Mouse (Mus musculus) c-Kit-negative CD71-positive TER-119-positive erythroid progenitor cells, embryonic 14.5 days (primary cell): Measurements from ENCODE around the gene Dcaf17.

Experiments
- DNase-seq: peaks from one replicate; pipeline ENCODE4 v3.0.0-alpha.2; 2013; ENCODE audit warnings: low read depth, low spot score

Gene Dcaf17

DNA sequence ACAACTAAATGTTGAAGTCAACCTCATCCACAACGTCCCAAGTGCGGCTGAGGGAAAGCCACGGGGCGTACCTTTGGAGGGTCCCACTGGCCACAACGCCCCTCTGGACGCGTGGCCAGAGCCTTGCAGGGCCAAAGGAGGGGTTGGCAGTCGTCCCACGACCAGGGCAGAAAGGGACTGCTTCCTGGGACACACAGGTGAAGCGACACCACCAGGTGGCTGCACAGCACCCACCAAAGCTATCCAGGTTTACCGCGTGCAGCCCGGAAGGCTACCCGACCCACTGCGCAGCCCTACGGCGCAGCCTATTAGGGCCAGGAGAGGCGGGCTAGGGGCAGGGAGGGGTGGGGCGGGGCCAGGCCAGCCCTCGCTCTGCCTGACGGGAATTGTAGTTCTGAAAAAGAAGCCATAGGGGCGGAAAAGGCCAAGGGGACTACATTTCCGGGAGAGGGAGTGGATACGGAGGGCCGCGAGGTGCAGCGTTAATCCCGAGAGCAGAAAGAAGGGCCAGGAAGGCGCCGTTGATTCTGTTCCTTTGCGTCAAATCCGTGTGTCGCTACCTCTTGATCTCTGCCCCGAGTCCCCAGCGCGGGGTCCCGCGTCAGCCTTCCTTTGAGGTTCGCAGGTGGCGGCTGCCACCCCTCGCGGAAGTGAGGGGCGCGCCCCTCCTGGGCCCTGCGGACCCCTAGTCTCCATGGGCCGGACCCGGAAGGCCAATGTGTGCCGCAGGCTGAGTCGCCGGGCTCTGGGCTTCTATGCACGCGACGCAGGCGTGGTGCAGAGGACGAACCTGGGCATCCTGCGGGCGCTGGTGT is at the start of gene Dcaf17, which contains the start of gene Mettl8:
Gene Dcaf17 (plus strand): TSS at position 29 of the 815 bp plus-strand sequence.
Gene Mettl8 (minus strand): TSS at position 284 of the 815 bp plus-strand sequence.
- peak; percentile 95 for DNase-seq

DNA sequence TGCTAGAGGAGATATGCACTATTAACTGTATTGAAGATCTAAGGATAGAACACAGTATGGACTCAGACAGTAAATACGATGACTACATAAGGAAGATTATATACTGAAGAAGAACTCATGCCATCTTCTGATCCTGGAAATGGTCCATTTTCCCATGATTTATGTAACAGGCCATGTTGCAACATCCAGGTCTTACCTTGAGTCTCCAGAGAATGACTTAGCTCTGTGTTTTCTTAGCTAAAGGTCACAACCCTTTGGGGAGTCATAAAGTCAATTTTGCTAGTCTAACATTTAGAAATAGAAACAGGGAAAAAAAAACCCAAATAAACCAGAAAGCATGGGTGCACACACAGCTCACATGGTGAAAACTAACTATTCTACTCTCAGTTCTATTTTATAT is 43.3 kb upstream of the Dcaf17 start:
- DNase-seq: no peak

DNA sequence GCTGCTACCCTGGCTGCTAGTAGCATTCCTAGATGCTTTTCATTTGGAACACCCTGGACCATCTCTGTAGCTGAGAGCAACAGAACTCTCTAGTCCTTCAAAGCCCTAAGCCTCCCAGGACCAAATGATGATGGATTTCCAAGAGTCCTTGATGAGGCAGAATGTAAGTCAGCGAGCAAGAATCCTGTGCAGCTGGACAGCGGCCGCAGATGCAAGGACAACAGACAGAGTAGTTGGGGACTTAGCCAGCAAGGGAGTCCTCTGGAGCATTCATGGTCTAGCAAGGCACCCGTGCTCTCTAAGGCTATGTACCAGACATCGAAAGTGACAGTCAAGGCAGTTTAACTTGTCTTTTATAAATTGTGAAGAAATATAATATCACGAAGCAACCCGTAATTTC is 41.6 kb upstream of the Dcaf17 start:
- no peak for DNase-seq

DNA sequence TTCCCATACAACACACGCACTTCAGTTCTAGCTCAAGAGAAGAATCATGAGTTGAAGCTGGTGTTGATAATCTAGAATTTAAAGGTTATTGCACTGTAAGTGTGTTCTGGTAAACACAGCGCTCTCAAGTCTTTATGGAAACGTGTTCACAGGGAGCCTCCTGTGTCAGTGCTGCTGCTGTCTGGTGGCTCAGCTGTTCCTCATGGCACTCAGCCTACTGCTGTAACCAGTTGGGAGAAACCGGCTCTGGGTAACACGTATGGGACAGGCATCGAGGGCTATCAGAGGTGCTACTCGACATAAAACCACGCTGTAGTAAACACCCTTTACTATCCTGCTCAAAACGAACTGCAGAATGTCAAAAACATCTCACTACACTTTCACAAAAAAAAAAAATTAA is 35.9 kb upstream of the Dcaf17 start:
- no peak for DNase-seq

DNA sequence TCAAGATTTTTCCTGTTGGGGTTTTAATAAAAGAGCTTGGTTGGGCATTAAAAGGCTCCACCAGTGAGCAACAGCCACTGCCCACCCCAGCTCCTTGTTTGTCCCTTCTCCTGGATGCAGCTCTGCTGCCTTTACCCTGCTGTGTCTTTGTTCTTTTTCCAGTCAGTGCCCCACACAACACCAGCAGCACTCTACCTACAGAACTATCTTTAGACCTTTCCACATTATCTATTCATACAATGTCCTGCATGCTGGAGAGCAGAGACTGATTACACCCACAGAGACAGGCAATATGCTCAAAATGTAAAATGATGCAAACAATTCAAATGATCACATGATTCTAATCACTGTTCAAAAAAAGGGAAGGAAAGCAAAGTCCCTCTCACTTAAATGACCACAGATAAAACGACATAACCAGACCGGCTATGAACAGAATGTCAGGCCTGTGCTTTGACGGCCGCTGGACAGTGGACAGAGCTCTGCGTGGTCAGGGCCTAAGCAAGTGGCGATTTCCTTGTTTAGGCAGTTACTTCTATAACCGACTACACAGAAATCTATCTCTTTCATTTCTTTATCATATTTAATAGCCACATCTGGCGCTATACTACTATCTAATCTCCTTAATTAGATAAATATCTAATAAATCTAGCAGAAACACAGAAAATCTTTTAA is 35.3 kb upstream of the Dcaf17 start:
- no peak for DNase-seq

DNA sequence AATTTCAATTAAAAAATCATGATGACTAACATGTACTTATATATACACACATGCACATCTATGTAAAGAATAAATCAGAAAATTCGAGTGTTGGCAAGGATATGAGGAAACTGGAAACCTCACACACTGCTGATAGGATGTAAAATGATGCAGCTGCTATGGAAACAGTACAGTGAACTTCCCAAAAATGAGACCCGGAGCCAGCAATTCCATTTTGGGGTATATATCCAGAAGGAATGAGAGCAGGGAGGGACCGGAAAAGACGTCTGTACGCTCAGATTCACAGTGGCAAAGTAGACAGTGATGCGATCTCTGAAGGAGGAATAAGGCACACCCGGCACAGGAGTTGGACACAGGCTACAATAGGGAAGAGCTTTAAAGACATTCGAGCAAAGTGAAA is 34.5 kb upstream of the Dcaf17 start:
- DNase-seq: no peak

DNA sequence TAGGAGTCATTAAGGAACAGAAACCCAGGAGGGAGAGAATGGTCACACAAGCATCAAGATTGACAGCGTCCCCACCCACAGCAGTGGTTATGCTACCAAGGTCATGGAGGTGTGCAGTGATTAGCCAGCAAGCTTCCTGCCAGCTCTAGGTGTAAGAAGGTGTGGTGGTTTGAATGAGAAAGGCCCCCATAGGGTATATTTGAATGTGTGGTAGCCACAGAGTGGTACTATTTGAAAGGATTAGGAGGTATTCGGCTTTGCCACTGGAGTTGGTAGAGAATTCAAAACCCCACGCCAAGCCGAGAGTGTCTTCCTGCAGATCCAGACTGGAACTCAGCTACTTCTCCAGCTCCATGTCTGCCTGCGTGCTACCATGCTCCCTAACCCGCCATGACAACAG is 32.1 kb upstream of the Dcaf17 start:
- DNase-seq: no peak

DNA sequence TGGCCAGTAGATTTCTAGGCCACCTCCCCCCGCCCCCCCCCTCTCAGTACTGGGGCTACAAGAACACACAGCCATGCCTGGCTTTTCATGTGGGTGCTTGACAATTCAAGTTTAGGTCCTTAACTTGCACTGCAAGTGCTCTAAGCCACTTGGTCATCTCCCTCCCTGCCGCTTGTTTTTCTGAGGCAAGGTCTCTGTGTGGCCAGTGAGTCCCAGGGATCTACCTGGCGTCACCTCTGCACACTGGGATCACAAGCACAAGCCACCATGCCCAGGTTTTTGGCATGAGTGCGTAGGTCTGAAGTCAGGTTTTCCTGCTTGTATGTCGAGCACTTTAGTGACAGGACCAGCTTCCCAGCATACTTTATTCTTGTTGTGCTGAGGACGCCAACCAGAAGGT is 31.1 kb upstream of the Dcaf17 start:
- no peak for DNase-seq

DNA sequence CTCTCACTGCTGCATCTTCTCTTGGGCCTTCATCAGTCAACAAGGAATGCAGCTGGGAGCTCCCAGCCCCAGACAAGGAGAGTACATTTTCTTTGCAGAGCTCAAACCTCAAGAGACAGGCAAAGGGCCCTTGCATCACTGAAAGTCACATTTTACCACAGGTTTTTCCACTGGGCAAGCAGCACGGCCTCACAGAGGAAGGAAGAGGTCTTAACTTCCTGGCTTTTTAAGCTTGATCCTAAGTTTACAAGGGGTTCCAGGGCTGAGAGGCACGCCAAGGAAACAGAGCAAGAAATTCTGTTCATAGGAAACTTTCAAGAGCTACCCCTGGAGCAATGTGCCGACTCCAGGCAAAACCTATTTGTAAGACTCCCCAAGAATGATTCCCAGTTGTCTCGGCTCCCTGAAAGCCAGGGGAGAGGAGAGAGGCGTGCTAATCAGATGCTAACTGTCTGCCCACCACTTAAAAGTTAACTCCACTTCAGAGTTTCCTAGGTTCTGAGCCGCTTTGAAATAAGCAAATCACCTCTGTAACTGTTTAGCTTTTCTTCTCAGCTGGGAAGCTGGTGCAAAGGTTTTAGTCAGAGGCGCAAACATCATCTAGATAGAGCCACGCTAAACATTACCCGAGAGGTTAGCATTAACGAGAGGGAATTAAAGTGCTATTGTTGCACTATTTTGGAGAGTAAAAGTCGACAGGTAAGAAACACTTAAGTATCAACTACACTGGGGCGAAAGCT is 29.4 kb upstream of the Dcaf17 start:
- DNase-seq: no peak

DNA sequence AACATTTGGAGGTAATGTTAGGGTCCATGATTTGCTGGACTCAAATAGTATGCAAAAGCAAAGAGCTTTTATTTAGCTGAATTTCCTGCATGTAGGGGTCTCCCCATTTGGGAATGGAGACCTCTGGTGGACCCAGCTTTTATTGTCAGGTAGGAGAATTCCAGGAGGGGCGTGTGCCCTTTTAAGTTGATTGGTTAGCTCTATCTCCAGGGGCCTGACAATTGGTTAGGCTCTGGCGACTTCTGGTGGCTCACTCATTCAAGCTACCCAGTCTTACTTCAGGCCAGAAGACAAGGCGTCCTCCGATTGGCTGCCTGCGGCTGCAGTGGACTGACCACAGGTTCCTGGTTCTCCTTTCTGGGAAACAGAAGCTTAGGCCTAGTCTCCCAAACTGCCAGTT is 28.3 kb upstream of the Dcaf17 start:
- no peak for DNase-seq

DNA sequence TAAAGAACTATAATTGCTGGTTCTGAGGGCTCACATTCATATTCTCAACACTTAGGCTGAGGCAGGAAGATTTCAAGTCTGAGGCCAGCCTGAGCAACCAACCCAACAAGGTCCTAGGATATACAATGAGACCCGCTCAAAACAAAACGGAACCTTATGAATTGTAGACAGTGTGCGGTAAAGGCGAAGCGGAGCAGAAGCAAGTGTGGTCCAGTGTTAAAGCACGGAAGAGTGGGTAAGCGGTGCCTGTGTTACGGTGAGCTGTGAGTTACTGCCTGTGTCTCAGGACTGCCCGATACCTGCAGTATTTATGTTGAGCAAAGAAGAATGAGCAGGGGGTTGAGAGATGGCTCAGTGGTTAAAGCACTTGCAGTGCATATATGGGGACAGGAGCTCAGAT is 27.5 kb upstream of the Dcaf17 start:
- no peak for DNase-seq

DNA sequence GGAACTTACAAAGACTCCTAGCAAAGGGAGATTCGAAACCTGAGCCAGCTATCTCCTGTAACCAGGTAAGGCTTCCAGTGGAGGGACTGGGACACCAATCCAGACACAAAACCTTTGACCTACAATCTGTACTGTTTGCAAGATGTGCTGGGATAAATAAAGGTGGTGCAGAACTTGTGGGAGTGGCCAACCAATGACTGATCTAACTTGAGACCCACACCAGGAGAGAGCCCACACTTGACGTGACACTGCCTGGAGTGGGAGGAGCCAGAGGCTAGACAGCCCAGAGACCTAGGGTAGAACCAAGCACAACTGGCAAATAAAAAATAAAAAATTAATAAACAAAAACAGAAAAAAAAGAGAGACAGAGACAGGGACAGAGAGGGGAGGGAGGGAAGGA is 24.5 kb upstream of the Dcaf17 start:
- DNase-seq: no peak

DNA sequence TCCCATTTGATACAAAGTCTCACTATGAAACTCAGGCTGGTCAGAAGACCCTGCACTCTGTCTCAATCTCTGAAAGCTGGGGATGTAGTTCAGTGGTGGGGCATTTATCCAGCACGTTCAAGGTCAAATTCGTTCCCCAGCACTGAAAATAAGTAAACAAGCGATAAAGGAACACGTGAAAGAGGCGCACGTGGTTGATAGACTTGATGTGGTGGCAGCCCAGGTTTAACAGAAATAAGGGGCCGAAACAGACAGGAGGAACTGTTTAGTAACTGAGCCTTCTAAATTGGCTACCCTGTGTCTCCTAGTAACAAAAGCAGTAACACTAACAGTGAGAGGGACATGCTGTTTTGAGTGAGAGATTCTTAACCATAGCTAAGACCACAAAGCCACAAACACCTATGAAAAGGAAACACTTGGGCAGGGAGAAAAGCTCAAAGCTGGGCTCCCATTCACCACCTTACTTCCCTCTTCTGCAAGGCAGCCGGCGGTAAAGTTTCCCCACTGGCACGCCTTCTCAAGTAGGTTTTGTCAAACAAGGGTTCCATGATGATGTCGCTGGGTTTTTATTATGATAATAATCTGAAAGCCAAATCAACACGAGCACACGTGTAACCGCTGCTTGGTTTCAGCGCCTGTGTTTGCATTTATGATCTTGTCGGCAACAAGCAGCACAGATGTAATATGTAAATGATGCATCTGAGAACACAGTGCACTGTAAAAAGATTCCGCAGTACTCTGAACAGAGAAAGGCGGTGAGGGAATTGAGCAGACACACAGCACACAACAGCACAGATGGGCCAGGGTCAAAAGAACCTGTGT is 22.9 kb upstream of the Dcaf17 start:
- no peak for DNase-seq

DNA sequence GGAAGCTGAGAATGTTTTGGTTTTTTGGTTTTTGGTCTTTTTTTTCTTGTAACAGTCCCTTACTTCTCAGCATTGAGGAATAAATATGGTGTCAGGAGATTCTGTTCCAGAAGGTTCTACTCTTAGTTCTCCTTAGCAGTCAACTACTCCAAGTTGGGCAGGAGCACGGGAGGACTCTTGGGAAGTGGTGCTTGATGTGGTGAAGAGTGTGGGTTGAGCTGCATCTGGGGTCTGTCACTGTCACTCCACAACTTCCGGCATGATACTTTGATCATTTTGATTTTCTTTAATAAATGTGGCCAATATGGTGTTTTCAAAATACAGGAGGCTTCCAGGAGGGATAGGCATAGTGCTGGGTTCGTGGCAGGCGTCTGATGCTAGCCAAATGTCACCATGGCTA is 22.1 kb upstream of the Dcaf17 start:
- DNase-seq: no peak

DNA sequence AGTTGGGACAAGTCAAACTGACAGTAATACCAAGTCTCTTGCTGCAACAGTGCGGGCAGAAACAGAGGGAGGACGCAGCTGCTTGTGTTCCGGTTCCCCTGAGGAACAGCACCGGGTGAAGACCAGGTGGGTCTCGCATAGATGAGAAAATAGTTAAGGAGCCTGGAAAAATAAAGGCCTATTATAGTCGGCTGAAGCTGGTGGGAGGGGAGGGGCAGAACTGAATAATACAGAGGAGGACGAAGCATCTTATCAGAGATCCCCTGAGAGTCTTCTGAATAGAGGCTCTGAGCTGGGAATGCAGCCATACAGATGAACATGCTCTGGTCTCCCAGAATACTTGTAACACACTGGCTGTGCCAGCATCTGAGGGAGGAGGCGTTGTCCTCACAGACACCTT is 21.1 kb upstream of the Dcaf17 start:
- no peak for DNase-seq

DNA sequence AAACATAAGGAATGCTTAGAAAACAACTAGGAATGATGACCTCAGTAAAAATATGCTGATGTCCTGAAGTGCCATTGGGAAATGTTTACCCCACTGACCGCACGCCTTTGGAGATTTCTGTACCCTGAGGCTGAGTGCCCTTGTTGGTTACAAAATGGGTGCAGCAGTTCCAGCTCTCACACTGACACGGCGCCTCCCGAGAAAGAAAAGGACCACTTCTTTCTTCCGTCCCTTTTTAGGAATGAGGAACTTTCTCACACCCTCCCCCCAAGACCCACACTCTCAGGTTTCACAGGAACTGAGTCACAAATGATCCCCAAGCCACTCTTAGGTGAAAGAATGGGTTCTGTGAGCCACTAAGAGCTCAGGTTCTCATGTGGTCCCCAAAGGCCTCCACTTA is 17.7 kb upstream of the Dcaf17 start:
- no peak for DNase-seq

DNA sequence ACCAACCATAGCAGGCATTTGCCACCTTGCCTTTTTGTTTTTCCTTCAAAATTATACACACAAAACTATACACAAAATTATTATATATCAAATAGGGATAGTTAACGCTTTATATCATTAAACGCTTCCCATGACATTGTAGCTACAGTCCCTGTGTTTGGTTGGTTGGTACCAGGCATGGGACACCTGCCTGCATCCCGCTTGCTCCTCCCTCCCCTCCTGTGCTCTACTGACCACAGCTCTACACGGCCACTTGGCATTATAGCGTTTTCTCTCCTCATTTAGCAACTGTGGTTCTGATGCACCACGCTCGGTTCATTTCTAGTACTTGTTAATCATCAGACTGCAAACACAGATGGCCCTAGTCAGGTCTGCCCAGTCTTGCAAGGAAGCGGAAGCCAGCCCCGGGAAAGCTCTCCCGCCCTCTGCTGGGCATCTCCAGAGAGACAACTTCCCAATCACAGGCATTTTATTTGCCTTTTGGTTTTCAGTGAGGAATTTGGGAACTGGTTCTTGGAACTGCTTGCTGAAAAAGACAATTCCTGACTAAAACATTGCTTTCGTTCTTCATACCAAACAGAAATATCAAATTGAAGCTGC is 15.5 kb upstream of the Dcaf17 start:
- DNase-seq: no peak

DNA sequence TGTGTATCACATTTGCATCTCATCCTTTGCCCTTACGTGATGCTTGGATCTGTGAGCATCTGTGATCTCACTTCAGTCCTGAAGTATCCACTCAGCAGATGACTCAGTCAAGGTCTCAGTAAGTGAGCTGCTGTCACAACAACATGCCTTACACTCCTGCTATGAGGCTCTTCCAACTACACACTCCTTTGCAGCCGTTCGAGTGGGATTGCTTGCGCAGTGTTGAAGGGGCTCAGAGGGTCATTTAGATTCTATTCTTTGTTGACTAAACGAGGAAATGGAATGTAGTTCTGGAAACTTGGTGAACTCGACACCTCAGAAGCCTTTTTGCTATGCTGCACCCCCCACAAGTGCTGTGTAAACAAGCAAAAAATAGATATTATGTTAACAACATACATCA is 9.0 kb upstream of the Dcaf17 start:
- no peak for DNase-seq

DNA sequence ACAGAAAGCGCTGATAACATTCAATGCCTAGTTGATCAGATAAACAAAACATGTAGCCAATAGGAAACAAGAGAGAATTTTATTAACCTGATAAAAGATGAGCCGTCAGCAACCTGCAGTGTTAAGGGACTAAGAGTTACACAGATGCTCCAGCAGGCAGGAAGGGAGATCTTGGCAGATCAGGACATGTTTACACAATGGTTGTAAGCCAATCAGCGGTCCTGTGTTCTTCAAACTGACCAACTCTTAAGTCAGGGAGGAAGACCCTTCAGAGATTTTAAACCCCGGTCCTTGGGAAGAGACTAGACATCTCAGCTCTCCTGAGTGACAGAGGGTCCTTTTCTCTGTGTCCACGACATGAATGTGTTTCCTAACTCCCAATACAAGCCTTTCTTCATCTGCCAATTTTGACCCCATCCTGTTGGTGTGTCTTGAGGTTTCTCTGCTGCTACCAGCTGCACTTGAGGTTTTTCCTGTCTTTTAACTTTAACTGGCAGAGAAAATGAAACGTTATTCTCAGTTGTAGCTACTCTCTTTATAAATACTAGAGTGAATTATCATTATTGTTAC is 8.3 kb upstream of the Dcaf17 start:
- DNase-seq: no peak

DNA sequence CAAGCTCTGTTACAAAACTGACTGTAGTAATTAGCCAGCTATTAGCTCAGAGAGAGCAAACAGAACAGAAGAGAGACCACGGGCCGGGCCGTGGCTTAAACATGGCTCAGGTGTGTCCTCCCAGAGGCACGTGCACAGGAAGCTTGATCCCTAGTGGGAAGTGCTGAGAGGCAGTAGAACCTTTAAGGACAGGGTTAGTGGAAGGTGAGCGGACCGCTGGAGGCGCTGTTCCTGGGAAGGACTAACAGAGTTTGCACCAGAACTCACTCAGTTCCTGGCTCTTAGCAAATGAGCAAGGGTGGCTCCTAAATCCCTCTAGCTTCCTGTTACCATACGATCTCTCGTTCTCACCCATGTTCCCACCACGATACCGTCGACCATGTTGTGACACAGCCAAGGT is 6.2 kb upstream of the Dcaf17 start:
- no peak for DNase-seq

DNA sequence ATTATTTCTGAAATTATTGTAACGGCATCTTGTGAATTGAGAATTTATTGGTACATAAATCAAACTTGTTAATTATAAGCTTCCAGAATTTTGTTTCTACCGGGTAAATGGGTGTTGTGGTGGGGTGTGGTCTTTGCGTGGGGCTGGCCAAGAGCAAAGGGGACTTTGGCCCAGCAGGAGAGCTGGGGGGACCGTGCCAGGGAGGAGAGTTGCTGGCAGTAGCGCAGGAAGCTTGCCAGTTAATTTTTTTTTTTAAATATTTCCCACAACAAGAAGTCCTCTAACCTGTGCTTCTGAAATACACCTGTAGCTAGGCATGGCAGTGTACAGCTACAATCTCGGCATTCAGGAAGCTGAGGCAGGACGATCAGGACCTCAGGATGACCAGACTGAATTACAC is 4.6 kb upstream of the Dcaf17 start:
- DNase-seq: no peak
